Mouse (Mus musculus) C2C12 (cell line): ENCODE results near the gene Traf6.

Experiments used
- CTCF ChIP-seq: IDR thresholded peaks from one replicate; pipeline ENCODE4 v1.5.1; 2011; ENCODE audit not compliant: control insufficient read depth, insufficient read depth, insufficient read length
- FOSL1 ChIP-seq: IDR thresholded peaks from one replicate; pipeline ENCODE4 v1.8.0; 2011; ENCODE audit warnings: mild to moderate bottlenecking, low read length; ENCODE audit not compliant: poor library complexity, insufficient read depth, severe bottlenecking
- MYOG ChIP-seq: IDR thresholded peaks from one replicate; pipeline ENCODE4 v1.6.1; 2011; ENCODE audit not compliant: control insufficient read depth, insufficient read length; ENCODE audit errors: extremely low read depth
- USF1 ChIP-seq: IDR thresholded peaks from one replicate; pipeline ENCODE4 v1.6.1; 2011; ENCODE audit warnings: low read depth, mild to moderate bottlenecking, control low read depth, moderate library complexity

GRCm38 (mm10) chr2:101684421-101684820 is 6.2 kb downstream of the Traf6 start:
- TF ChIP-seq CTCF (no peak), MYOG (no peak), USF1 (no peak), FOSL1 (no peak)
